Mouse (Mus musculus): ENCODE data around the gene Tmem145.
A peak's percentile ranks its signal among the peaks of the same experiment; 100 is the strongest.
"Not testable (repeated sequence)": the region's sequence is repeated elsewhere in the genome, so short reads cannot be mapped to it uniquely, and the experiment has no call there.

The Tmem145 gene

GRCm38 (mm10) chr7:25305956-25306613, at the start of gene Tmem145:
Gene Tmem145 (plus strand): TSS chr7:25306106.
- DNase-seq: peak; percentile 71 to 74

GRCm38 (mm10) chr7:25261896-25262295, 44.0 kb upstream of the Tmem145 start:
- DNase-seq: no peak

DNA sequence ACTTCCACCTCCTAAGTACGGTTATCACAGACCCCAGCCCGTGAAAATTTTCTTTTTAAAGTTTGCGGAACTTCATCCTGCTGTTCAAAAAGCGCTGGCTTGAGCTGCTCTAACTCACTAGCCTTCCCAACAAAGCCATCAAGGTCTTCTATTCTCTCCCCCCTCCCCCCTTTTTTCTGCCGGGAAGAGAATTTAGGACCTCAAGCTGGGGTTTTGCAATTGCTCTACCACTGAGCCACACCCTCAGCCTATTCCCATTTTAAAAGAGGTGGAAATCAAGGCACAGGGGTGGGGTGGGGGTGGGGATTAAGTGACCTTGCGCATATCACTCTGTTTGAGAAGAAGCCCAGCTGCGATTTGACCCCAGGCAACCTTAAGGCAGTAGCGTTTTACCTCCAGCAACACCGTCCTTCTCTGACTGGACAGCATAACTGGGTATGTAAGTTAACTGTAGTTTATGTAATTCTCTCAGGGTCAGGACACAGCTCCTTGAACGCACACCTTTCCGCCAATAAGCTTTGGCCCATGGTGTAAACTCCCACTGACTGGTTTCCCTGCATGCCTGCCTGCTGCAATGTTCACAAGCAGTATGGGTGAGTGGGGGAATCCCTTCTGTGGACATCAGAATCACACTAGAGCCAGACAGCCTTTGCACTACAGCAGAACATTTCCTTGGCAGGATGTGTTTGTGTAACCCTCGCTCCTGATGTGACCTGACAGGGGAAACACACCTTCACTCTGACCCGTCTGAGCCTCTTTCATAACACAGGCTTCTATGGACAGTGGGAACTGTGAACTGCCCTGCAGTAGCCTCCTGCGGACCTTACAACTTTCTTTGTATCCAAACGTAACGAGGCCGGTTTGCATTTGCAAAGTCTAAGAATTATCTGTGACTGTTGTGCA, 41.7 kb upstream of the Tmem145 start:
- DNase-seq: no peak

DNA sequence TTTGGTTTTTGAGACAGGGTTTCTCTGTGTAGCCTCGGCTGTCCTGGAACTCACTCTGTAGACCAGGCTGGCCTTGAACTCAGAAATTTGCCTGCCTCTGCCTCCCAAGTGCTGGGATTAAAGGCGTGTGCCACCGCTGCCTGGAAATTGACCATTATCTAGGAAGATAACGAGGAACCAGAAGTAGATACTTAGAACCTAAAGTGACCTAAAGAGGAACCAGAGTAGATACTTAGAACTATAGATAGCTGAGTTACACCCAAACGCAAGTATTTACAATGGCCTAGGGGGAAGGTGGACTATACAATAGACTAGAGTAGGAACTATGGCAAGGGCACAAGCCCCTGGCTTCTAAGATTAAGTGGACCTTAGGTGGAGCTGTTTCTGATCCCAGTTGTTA, 40.2 kb upstream of the Tmem145 start:
- DNase-seq: not testable (repeated sequence)

GRCm38 (mm10) chr7:25266180-25266962, 39.5 kb upstream of the Tmem145 start:
- DNase-seq: no peak

DNA sequence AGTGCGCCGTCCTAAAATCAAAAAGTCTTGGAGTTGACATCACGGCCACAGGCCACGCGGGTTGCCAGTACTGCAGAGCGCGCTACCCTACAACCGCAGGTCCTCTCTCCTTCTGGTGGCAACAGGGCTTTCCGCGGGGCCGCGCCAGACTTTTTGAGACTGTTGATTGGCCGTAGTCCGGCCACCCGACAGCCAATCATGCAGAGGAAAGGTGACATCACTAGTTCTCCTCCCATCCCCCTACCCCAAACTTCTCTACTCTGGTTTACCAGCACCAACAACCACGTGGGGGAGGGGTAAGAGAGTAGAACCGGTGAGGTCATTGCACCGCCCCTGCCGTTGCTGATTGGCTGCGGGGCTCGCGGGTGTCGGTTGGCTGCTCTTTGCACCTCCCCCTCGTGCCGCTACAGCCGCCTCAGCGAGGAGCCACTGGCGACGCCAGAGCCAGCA, 38.6 kb upstream of the Tmem145 start, which contains the start of gene Cic:
Cic (plus strand) TSS at position 404 of the 450 bp plus-strand sequence.
- peak; percentile 98 to 99 for DNase-seq

GRCm38 (mm10) chr7:25267751-25268463, 38.0 kb upstream of the Tmem145 start:
- DNase-seq: peak; percentile 97 to 98

GRCm38 (mm10) chr7:25268588-25268987, 37.3 kb upstream of the Tmem145 start:
- DNase-seq: no peak

- peak in 1 of 2 experiments; percentile 30 for DNase-seq
These were observed 36.9 kb upstream of the Tmem145 start for GRCm38 (mm10) chr7:25269029-25269428.

- DNase-seq: peak; percentile 48 to 49
These were observed 36.2 kb upstream of the Tmem145 start for GRCm38 (mm10) chr7:25269545-25270271.

GRCm38 (mm10) chr7:25270652-25271633, 35.0 kb upstream of the Tmem145 start:
- DNase-seq: peak in 1 of 2 experiments; percentile 7

DNA sequence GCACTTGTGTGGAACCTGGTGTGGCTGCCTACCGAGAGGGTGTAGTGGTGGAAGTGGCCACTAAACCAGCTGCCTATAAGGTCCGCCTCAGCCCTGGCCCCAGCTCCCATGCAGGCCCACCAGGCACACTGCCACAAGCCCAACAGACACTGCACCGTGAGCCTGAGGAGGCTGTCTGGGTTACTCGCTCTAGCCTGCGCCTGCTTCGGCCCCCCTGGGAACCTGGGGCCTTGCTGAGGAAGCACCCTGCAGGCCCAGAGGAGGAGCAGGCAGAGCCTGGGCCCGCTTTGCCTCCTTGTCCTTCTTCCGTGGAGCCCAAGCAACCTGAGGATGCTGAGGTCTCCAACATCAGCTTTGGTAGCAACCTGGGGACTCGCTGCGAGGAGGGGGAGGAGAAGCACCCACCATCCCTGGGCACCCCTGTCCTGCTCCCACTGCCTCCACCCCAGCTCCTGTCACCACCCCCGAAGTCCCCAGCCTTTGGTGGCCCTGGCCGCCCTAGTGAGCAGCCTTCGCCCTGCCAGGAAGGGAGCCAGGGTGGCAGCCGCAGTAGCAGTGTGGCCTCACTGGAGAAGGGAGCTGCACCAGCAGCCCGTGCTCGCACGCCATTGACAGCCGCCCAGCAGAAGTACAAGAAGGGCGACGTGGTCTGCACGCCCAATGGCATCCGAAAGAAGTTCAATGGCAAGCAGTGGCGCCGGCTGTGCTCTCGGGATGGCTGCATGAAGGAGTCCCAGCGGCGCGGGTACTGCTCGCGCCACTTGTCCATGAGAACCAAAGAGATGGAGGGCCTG, 34.1 kb upstream of the Tmem145 start:
- no peak for DNase-seq

DNA sequence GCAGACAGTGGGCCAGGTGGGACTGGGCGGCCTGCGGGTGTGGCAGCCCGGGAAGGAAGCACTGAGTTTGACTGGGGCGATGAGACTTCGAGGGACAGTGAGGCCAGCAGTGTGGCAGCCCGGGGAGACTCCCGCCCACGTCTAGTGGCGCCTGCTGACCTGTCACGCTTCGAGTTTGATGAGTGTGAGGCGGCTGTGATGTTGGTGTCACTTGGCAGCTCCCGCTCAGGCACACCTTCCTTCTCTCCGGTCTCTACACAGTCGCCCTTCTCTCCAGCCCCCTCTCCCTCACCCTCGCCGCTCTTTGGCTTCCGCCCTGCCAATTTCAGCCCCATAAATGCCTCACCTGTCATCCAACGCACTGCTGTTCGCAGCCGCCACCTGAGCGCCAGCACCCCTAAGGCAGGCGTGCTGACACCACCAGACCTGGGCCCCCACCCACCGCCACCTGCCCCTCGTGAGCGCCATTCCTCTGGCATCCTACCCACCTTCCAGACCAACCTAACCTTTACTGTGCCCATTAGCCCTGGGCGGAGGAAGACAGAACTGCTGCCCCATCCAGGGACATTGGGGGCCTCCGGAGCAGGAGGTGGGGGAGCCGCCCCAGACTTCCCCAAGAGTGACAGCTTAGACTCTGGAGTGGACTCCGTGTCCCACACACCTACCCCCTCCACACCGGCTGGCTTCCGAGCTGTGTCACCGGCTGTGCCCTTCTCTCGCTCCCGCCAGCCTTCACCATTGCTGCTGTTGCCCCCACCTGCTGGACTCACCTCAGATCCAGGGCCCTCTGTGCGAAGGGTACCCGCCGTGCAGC, 33.3 kb upstream of the Tmem145 start:
- no peak for DNase-seq

DNA sequence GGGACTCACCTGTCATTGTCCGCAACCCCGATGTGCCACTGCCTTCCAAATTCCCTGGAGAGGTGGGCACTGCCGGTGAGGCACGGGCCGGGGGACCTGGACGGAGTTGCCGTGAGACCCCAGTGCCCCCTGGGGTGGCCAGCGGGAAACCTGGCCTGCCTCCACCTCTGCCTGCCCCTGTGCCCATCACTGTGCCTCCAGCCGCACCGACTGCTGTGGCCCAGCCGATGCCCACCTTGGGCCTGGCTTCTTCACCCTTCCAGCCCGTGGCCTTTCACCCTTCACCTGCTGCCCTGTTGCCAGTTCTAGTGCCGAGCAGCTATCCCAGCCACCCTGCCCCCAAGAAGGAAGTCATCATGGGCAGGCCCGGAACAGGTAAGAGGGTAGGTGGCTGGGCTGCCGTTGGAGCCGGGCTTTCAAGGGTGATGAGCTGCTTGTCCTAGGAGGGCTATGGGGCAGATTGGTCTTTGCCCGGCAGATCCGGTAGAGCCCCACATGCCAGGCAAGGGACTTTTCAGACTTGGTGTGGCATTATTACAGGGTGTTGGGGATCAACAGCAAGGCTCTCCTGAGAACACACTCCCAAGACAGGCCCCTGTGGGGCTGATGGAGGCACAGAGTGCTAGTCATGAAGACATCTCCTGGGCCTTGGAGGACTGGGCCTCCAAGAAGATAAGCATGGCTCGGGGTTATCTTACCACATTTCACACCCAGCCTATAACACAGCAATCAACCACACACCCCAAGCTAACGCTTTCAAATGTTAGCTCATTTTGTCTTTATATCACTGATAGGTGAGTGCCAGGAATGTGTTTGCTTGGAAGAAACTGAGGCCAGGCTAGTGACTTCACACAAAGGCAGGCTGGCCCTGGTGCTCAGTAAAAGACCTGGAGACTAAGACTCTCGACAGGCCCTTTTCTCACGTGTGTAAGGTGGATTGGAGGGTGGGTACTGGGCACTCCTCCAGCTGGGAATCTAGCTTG, 32.4 kb upstream of the Tmem145 start:
- DNase-seq: no peak

GRCm38 (mm10) chr7:25274571-25274970, 31.3 kb upstream of the Tmem145 start:
- no peak for DNase-seq

- no peak for DNase-seq
These were observed 30.9 kb upstream of the Tmem145 start for GRCm38 (mm10) chr7:25274996-25275395.
